Mouse (Mus musculus): ENCODE measurements around the gene Anp32a.
A peak's percentile ranks its signal among the peaks of the same experiment; 100 is the strongest.

DNA sequence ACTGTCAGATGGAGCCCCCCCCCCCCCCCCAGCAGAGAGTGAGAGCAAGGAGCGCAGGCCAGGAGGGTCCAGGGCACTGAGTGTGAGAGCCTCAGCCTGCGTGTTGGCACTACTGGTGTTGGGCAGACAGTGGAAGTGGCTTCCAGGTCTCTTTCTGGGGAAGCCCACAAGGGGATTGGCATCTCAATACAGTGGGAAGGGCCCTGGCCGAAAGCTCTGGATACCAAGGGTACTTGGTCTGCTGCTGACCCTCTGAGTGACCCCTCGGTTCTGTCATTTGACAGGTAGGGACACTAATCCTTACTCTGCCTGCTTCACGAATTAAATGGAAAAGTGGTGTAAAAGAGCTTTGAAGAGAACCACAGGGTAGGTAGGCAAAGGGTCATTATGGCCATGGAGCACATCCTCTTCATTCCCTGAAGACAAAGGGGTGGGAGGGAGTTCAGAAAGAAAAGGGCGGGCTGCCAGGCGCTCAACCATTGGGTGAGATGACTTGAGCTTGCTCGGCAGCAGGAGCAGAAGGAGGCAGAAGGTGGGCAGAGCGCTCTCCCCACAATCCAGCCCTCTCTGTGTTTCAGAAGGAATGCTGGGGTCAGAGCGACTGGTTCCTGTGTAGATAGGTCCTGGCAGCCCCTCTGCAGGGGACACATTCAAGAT lies 79.3 kb downstream of the Anp32a start:
- no peak for TF ChIP-seq CTCF (IDR thresholded peaks at IDR 0.05; ENCODE audit: insufficient read depth, low read length)
- peak; percentile 11; the same call in 1 of the 2 replicates for TF ChIP-seq POLR2A (IDR thresholded peaks at IDR 0.05; ENCODE audit: borderline replicate concordance, extremely low read depth, low read depth, low read length)
